Mouse (Mus musculus) limb, embryonic 10.5 days (tissue): ENCODE measurements around the gene Spire2. TPM values are rescaled to one million over a fixed set of nuclear protein-coding genes. Genes with fewer than 3 reads are reported as not detected.

Source experiments
- DNase-seq: peaks from one replicate; pipeline ENCODE4 v3.0.0-alpha.2; 2017; ENCODE audit warnings: low spot score
- H3K27ac ChIP-seq: fragments of 300-500 bp; sonication (generic); 2 replicates; pipeline ENCODE4 v1.5.1; 2016; ENCODE audit warnings: mild to moderate bottlenecking
- H3K27me3 ChIP-seq: fragments of 300-500 bp; sonication (generic); 2 replicates; pipeline ENCODE4 v1.6.1; 2016; ENCODE audit warnings: low read depth, mild to moderate bottlenecking; ENCODE audit not compliant: poor library complexity, severe bottlenecking
- H3K36me3 ChIP-seq: fragments of 300-500 bp; sonication (generic); 2 replicates; pipeline ENCODE4 v1.6.1; 2016; ENCODE audit warnings: mild to moderate bottlenecking, moderate library complexity
- H3K4me1 ChIP-seq: fragments of 300-500 bp; sonication (generic); 2 replicates; pipeline ENCODE4 v1.6.1; 2016
- H3K4me3 ChIP-seq: fragments of 300-500 bp; sonication (generic); 2 replicates; pipeline ENCODE4 v1.5.1; 2016; ENCODE audit warnings: mild to moderate bottlenecking, moderate library complexity
- H3K9me3 ChIP-seq: fragments of 300-500 bp; sonication (generic); replicated peaks from 2 replicates; pipeline ENCODE4 v1.6.1; 2016; ENCODE audit warnings: mild to moderate bottlenecking
- WGBS: fragments of 180-500 bp; shearing (Covaris S2); methylation state at CpG from one replicate; pipeline ENCODE4 v1.1.7; 2016; 5-methylcytosine and 5-hydroxymethylcytosine counted together
- polyA plus RNA-seq: library from polyadenylated mRNA; unstranded; fragments of >200 nt; fragmentation: Nextera tagmentation; extraction: Ambion mirVana; gene quantifications from 2 replicates; pipeline ENCODE4 v1.2.1, GENCODE M21; 2016

The Spire2 gene
- polyA plus RNA-seq, 1 experiment from 2014 or later = 2.0 TPM

- peaks cover 10% of the 10 kb centered on the region; the same call in 1 of the 2 replicates for H3K36me3 ChIP-seq
- H3K4me1 ChIP-seq = peaks cover 17% of the 10 kb centered on the region
- H3K9me3 ChIP-seq = no peaks in the 10 kb centered on the region
- under 1% methylated on average over 24 of the region's 24 CpGs for WGBS
- DNase-seq = peak; percentile 96
- H3K4me3 ChIP-seq = peak within 1 kb of the TSS; percentile 65
- H3K27ac ChIP-seq = peak within 1 kb of the TSS; percentile 83
- no peaks in the 10 kb centered on the region for H3K27me3 ChIP-seq
These were observed 14.0 kb upstream of the Spire2 start, which contains the start of gene Fanca for GRCm38 (mm10) chr8:123318467-123318911. Gene Fanca, minus strand, starts transcription at chr8:123318576.

GRCm38 (mm10) chr8:123319522-123320164 is 12.9 kb upstream of the Spire2 start:
- no peak overlapping the region for H3K27ac ChIP-seq
- peaks cover 10% of the 10 kb centered on the region; the same call in 1 of the 2 replicates for H3K36me3 ChIP-seq
- no peaks in the 10 kb centered on the region for H3K27me3 ChIP-seq
- peaks cover 17% of the 10 kb centered on the region for H3K4me1 ChIP-seq
- no peak overlapping the region for H3K4me3 ChIP-seq
- peak; percentile 50 for DNase-seq
- no peaks in the 10 kb centered on the region for H3K9me3 ChIP-seq
- 37% methylated on average over 7 of the region's 7 CpGs for WGBS

- no peak for DNase-seq
- no peaks in the 10 kb centered on the region for H3K9me3 ChIP-seq
- H3K36me3 ChIP-seq = no peaks in the 10 kb centered on the region
- H3K27me3 ChIP-seq = peaks cover 24% of the 10 kb centered on the region
- peaks cover 17% of the 10 kb centered on the region for H3K4me1 ChIP-seq
- no peak overlapping the region for H3K4me3 ChIP-seq
- 94% methylated on average over 2 of the region's 2 CpGs for WGBS
- H3K27ac ChIP-seq = no peak overlapping the region
These were observed 4.0 kb upstream of the Spire2 start for GRCm38 (mm10) chr8:123328552-123328951.

- H3K4me1 ChIP-seq = peaks cover 17% of the 10 kb centered on the region
- H3K4me3 ChIP-seq = no peak overlapping the region
- no peaks in the 10 kb centered on the region for H3K9me3 ChIP-seq
- peaks cover 32% of the 10 kb centered on the region for H3K27me3 ChIP-seq
- WGBS = 92% methylated on average over 4 of the region's 4 CpGs
- H3K36me3 ChIP-seq = no peaks in the 10 kb centered on the region
- DNase-seq = no peak
- no peak overlapping the region for H3K27ac ChIP-seq
These were observed 3.2 kb upstream of the Spire2 start for GRCm38 (mm10) chr8:123329350-123329749.

- no peak overlapping the region for H3K27ac ChIP-seq
- no peaks in the 10 kb centered on the region for H3K9me3 ChIP-seq
- no peak overlapping the region for H3K4me3 ChIP-seq
- H3K27me3 ChIP-seq = peaks cover 38% of the 10 kb centered on the region
- H3K36me3 ChIP-seq = no peaks in the 10 kb centered on the region
- WGBS = 80% methylated on average over 5 of the region's 5 CpGs
- peaks cover 17% of the 10 kb centered on the region for H3K4me1 ChIP-seq
- DNase-seq = no peak
These were observed 2.6 kb upstream of the Spire2 start for GRCm38 (mm10) chr8:123329961-123330360.

GRCm38 (mm10) chr8:123330701-123331100 is 1.8 kb upstream of the Spire2 start:
- H3K36me3 ChIP-seq = no peaks in the 10 kb centered on the region
- WGBS = 78% methylated on average over 6 of the region's 6 CpGs
- DNase-seq = no peak
- H3K27me3 ChIP-seq = peaks cover 39% of the 10 kb centered on the region
- H3K27ac ChIP-seq = no peak overlapping the region
- no peaks in the 10 kb centered on the region for H3K9me3 ChIP-seq
- H3K4me3 ChIP-seq = no peak overlapping the region
- peaks cover 17% of the 10 kb centered on the region for H3K4me1 ChIP-seq

GRCm38 (mm10) chr8:123331301-123331700 is 1.2 kb upstream of the Spire2 start:
- Histone ChIP-seq H3K9me3 (no peaks in the 10 kb centered on the region), H3K4me1 (peaks cover 17% of the 10 kb centered on the region), H3K27ac (no peak overlapping the region), H3K27me3 (peaks cover 39% of the 10 kb centered on the region), H3K4me3 (no peak overlapping the region), H3K36me3 (no peaks in the 10 kb centered on the region)
- WGBS = 86% methylated on average over 2 of the region's 2 CpGs
- DNase-seq = no peak

GRCm38 (mm10) chr8:123331810-123332209 is 703 bp upstream of the Spire2 start:
- H3K36me3 ChIP-seq = no peaks in the 10 kb centered on the region
- 38% methylated on average over 8 of the region's 8 CpGs for WGBS
- H3K4me3 ChIP-seq = peak overlapping the region; percentile 66
- H3K27ac ChIP-seq = no peak overlapping the region
- H3K9me3 ChIP-seq = no peaks in the 10 kb centered on the region
- DNase-seq = no peak
- H3K4me1 ChIP-seq = peaks cover 17% of the 10 kb centered on the region
- peaks cover 39% of the 10 kb centered on the region for H3K27me3 ChIP-seq

- 4% methylated on average over 18 of the region's 21 CpGs for WGBS
- Histone ChIP-seq H3K4me1 (peaks cover 17% of the 10 kb centered on the region), H3K27me3 (peaks cover 33% of the 10 kb centered on the region), H3K9me3 (no peaks in the 10 kb centered on the region), H3K36me3 (no peaks in the 10 kb centered on the region), H3K4me3 (peak overlapping the region; percentile 66), H3K27ac (peak overlapping the region; percentile 31; the same call in 1 of the 2 replicates)
- DNase-seq = no peak
These were observed 626 bp downstream of the Spire2 start for GRCm38 (mm10) chr8:123333091-123333587.

GRCm38 (mm10) chr8:123333864-123334263 is 1.4 kb downstream of the Spire2 start:
- H3K4me3 ChIP-seq = no peak overlapping the region
- no peak for DNase-seq
- H3K36me3 ChIP-seq = no peaks in the 10 kb centered on the region
- WGBS = 10% methylated on average over 7 of the region's 7 CpGs
- H3K27me3 ChIP-seq = peaks cover 33% of the 10 kb centered on the region
- H3K4me1 ChIP-seq = peaks cover 17% of the 10 kb centered on the region
- no peak overlapping the region for H3K27ac ChIP-seq
- no peaks in the 10 kb centered on the region for H3K9me3 ChIP-seq

- Histone ChIP-seq H3K9me3 (no peaks in the 10 kb centered on the region), H3K4me1 (peaks cover 17% of the 10 kb centered on the region), H3K36me3 (no peaks in the 10 kb centered on the region), H3K4me3 (no peak overlapping the region), H3K27ac (no peak overlapping the region), H3K27me3 (peaks cover 33% of the 10 kb centered on the region)
- 0% methylated on average over 1 of the region's 1 CpGs for WGBS
- DNase-seq = no peak
These were observed 2.0 kb downstream of the Spire2 start for GRCm38 (mm10) chr8:123334467-123334866.

- H3K27me3 ChIP-seq = peaks cover 25% of the 10 kb centered on the region
- H3K9me3 ChIP-seq = no peaks in the 10 kb centered on the region
- DNase-seq = no peak
- H3K4me3 ChIP-seq = no peak overlapping the region
- H3K36me3 ChIP-seq = no peaks in the 10 kb centered on the region
- WGBS = 92% methylated on average over 3 of the region's 3 CpGs
- H3K4me1 ChIP-seq = peaks cover 10% of the 10 kb centered on the region
- no peak overlapping the region for H3K27ac ChIP-seq
These were observed 5.0 kb downstream of the Spire2 start for GRCm38 (mm10) chr8:123337475-123337874.

- H3K4me1 ChIP-seq = 0 out of 2 replicates have a peak, but pooled peaks cover 5% of the 10 kb centered on the region
These were observed 7.6 kb downstream of the Spire2 start for GRCm38 (mm10) chr8:123340071-123340470.

More at GRCm38 (mm10) chr8:123340071-123340470, 7.6 kb downstream of the Spire2 start:
- DNase-seq = no peak
- Histone ChIP-seq H3K4me3 (no peak overlapping the region), H3K27ac (no peak overlapping the region), H3K9me3 (no peaks in the 10 kb centered on the region), H3K27me3 (no peaks in the 10 kb centered on the region), H3K36me3 (no peaks in the 10 kb centered on the region)
- WGBS = 95% methylated on average over 4 of the region's 4 CpGs
